Mouse (Mus musculus) thymus, adult 2 months (tissue): Measurements from ENCODE around the gene Vezf1.

Experiments
- CTCF ChIP-seq: fragments of 200-500 bp; IDR thresholded peaks from 2 replicates; pipeline ENCODE4 v1.5.1; 2012; ENCODE audit warnings: mild to moderate bottlenecking, control low read depth, low read length, moderate library complexity, borderline replicate concordance; ENCODE audit not compliant: control insufficient read depth, poor library complexity, insufficient read depth; ENCODE audit errors: extremely low read depth
- POLR2A ChIP-seq: fragments of 200-500 bp; IDR thresholded peaks from 2 replicates; pipeline ENCODE4 v1.6.1; 2012; ENCODE audit warnings: mild to moderate bottlenecking, low read length, control low read depth, moderate library complexity; ENCODE audit not compliant: control insufficient read depth, poor library complexity, insufficient read depth; ENCODE audit errors: extremely low read depth

GRCm38 (mm10) chr11:88036761-88037251, 31.3 kb upstream of the Vezf1 start:
- TF ChIP-seq CTCF, result no peak
- no peak for TF ChIP-seq POLR2A
